Mouse (Mus musculus): ENCODE data around the gene Ccdc97. TPM values are rescaled to one million over a fixed set of nuclear protein-coding genes. Genes with fewer than 3 reads are reported as not detected.

The Ccdc97 gene
- total RNA-seq, 1 experiment from 2014 or later: 43.8 TPM

- no peak for DNase-seq
These were observed 52.5 kb downstream of the Ccdc97 start for GRCm38 (mm10) chr7:25666381-25666780.

Other genes with a start within 250 kb of the Ccdc97 start
- 16.1 and 21.2 TPM in 2 replicates for gene Ceacam1, start 241.5 kb downstream of the Ccdc97 start, total RNA-seq (2021)
- 1.8 and 5.6 TPM in 2 replicates for gene Ceacam2, start 179.2 kb downstream of the Ccdc97 start, total RNA-seq (2021)
- gene Erich4, start 103.2 kb downstream of the Ccdc97 start, total RNA-seq (2021): not detected in 2 replicates
- 37.4 and 43.7 TPM in 2 replicates for gene Dmac2, start 99.7 kb downstream of the Ccdc97 start, total RNA-seq (2021)
- gene B3gnt8, start 92.4 kb downstream of the Ccdc97 start, total RNA-seq (2021): 3.6 and 6.2 TPM in 2 replicates
- gene Bckdha, start 60.1 kb downstream of the Ccdc97 start, total RNA-seq (2021): 255 and 258 TPM in 2 replicates
- gene Exosc5, start 59.9 kb downstream of the Ccdc97 start, total RNA-seq (2021): 43.3 and 53.2 TPM in 2 replicates
- gene Tmem91, start 43.9 kb downstream of the Ccdc97 start, total RNA-seq (2021): 0.78 and 0.86 TPM in 2 replicates
- gene B9d2, start 38.3 kb downstream of the Ccdc97 start, total RNA-seq (2021): 17.8 TPM in 2 replicates
- 52.7 and 68.0 TPM in 2 replicates for gene Tgfb1, start 32.1 kb downstream of the Ccdc97 start, total RNA-seq (2021)
- gene Hnrnpul1, start 35.7 kb upstream of the Ccdc97 start, total RNA-seq (2021): 119 and 130 TPM in 2 replicates
- 44.8 and 57.9 TPM in 2 replicates for gene Axl, start 69.6 kb upstream of the Ccdc97 start, total RNA-seq (2021)
- gene Cyp2s1, start 97.8 kb upstream of the Ccdc97 start, total RNA-seq (2021): 2.9 and 3.3 TPM in 2 replicates
- gene Cyp2b10, start 178.5 kb upstream of the Ccdc97 start, total RNA-seq (2021): 13.5 and 55.9 TPM in 2 replicates

Measured in adrenal gland, postnatal 14 days (tissue).